Mouse (Mus musculus): Measurements from ENCODE around the gene Rita1. TPM values are rescaled to one million over a fixed set of nuclear protein-coding genes. Genes with fewer than 3 reads are reported as not detected.

Gene Rita1
- total RNA-seq, 1 experiment from 2014 or later, result 16.0 TPM

Other genes starting within 250 kb of the Rita1 start
- not detected in 2 replicates for gene Lhx5, start 180.9 kb downstream of the Rita1 start, total RNA-seq (2021)
- 43.0 and 43.7 TPM in 2 replicates for gene Sdsl, start 139.8 kb downstream of the Rita1 start, total RNA-seq (2021)
- 3.5 and 28.1 TPM in 2 replicates for gene Sds, start 136.1 kb downstream of the Rita1 start, total RNA-seq (2021)
- gene Plbd2, start 109.0 kb downstream of the Rita1 start, total RNA-seq (2021), result 63.6 and 70.5 TPM in 2 replicates
- 33.5 and 35.6 TPM in 2 replicates for gene Slc8b1, start 101.4 kb downstream of the Rita1 start, total RNA-seq (2021)
- gene Tpcn1, start 23.9 kb downstream of the Rita1 start, total RNA-seq (2021), result 56.5 and 57.5 TPM in 2 replicates
- gene Iqcd, start 23.6 kb downstream of the Rita1 start, total RNA-seq (2021), result 0.30 and 0.48 TPM in 2 replicates
- gene Ddx54, start 150 bp upstream of the Rita1 start, total RNA-seq (2021), result 38.6 and 45.9 TPM in 2 replicates
- 0.63 and 0.98 TPM in 2 replicates for gene Cfap73, start 21.6 kb upstream of the Rita1 start, total RNA-seq (2021)
- 8.3 and 13.1 TPM in 2 replicates for gene Rasal1, start 36.2 kb upstream of the Rita1 start, total RNA-seq (2021)
- 7.3 and 8.0 TPM in 2 replicates for gene Dtx1, start 99.3 kb upstream of the Rita1 start, total RNA-seq (2021)
- 0.08 and 0.30 TPM in 2 replicates for gene Oas2, start 137.3 kb upstream of the Rita1 start, total RNA-seq (2021)
- gene Oas3, start 165.1 kb upstream of the Rita1 start, total RNA-seq (2021), result 0.22 and 0.41 TPM in 2 replicates
- gene Oas1e, start 182.9 kb upstream of the Rita1 start, total RNA-seq (2021), result not detected in 2 replicates
- 0.89 and 1.8 TPM in 2 replicates for gene Oas1c, start 199.9 kb upstream of the Rita1 start, total RNA-seq (2021)
- not detected in 2 replicates for gene Oas1f, start 234.8 kb upstream of the Rita1 start, total RNA-seq (2021)
- gene Oas1h, start 248.8 kb upstream of the Rita1 start, total RNA-seq (2021), result not detected in 2 replicates

All from adrenal gland, postnatal 14 days (tissue).